Mouse (Mus musculus) heart, postnatal 0 days (tissue): ENCODE results near the gene Nav1.

Experiments
- CTCF ChIP-seq: IDR thresholded peaks from 2 replicates; pipeline ENCODE4 v1.5.1; 2016; ENCODE audit warnings: antibody characterized with exemption, control low read depth, low read depth
- EP300 ChIP-seq: IDR thresholded peaks from 2 replicates; pipeline ENCODE4 v1.6.1; 2016; ENCODE audit warnings: antibody characterized with exemption, low read depth

GRCm38 (mm10) chr1:135485179-135485578 is 121.9 kb downstream of the Nav1 start:
- no peak for TF ChIP-seq CTCF
- TF ChIP-seq EP300: no peak
